Comparison of ENCODE assay signal across 16 mouse cellular contexts in genomic region chr16:18074611-18075010, GRCm38 (mm10). TPM values are rescaled to one million over a fixed set of nuclear protein-coding genes. Genes with fewer than 3 reads are reported as not detected.
DNase-seq lines count a peak whose midpoint lies in the region; ATAC-seq and TF ChIP-seq lines count a peak whose summit lies in the region.
"Had no signal": no experiment of that assay in that cellular context is flagged by ENCODE, and none has a peak within 500 bp of the region (broad histone marks: within the 10 kb centered on the region; RNA-seq: fewer than 3 reads in every experiment).

No protein-coding gene starts in this region.

- no peak overlapping the region for H3K4me3 ChIP-seq in hindbrain, embryonic 15.5 days
- H3K4me3 ChIP-seq in hindbrain, embryonic 13.5 days = no peak overlapping the region
- no peak overlapping the region for H3K4me3 ChIP-seq in kidney, postnatal 0 days (replicated peaks; ENCODE audit: low read depth, low read length)
- H3K4me3 ChIP-seq: forebrain, embryonic 10.5 days; heart, embryonic 13.5 days; limb, embryonic 12.5 days had no signal

- H3K27ac ChIP-seq in hindbrain, embryonic 15.5 days (replicated peaks) = no peak overlapping the region
- H3K27ac ChIP-seq in hindbrain, embryonic 13.5 days = no peak overlapping the region
- peak overlapping the region; percentile 57 for H3K27ac ChIP-seq in kidney, postnatal 0 days
- H3K27ac ChIP-seq: forebrain, embryonic 10.5 days; heart, embryonic 13.5 days; hindbrain, postnatal 0 days had no signal

- H3K27me3 ChIP-seq in hindbrain, embryonic 15.5 days = no peaks in the 10 kb centered on the region
- no peaks in the 10 kb centered on the region for H3K27me3 ChIP-seq in hindbrain, embryonic 13.5 days
- H3K27me3 ChIP-seq in kidney, postnatal 0 days (ENCODE audit: insufficient read depth, low read length) = no peaks in the 10 kb centered on the region
- H3K27me3 ChIP-seq: heart, embryonic 13.5 days; limb, embryonic 12.5 days had no signal

- H3K36me3 ChIP-seq in hindbrain, embryonic 15.5 days = peaks cover 23% of the 10 kb centered on the region
- peaks cover 37% of the 10 kb centered on the region for H3K36me3 ChIP-seq in hindbrain, embryonic 13.5 days
- peaks cover 8% of the 10 kb centered on the region; the same call in 1 of the 2 replicates for H3K36me3 ChIP-seq in kidney, postnatal 0 days (ENCODE audit: insufficient read depth, low read length)

- no peaks in the 10 kb centered on the region for H3K4me1 ChIP-seq in hindbrain, embryonic 15.5 days (replicated peaks)
- peaks cover 16% of the 10 kb centered on the region for H3K4me1 ChIP-seq in hindbrain, embryonic 13.5 days (replicated peaks)
- no peaks in the 10 kb centered on the region for H3K4me1 ChIP-seq in kidney, postnatal 0 days (replicated peaks; ENCODE audit: insufficient read depth, low read length)
- H3K4me1 ChIP-seq: forebrain, embryonic 10.5 days; limb, embryonic 12.5 days had no signal

- H3K4me2 ChIP-seq in hindbrain, embryonic 15.5 days = no peak overlapping the region
- H3K4me2 ChIP-seq in hindbrain, embryonic 13.5 days = no peak overlapping the region
- H3K4me2 ChIP-seq in kidney, postnatal 0 days (ENCODE audit: low read length) = no peak overlapping the region
- H3K4me2 ChIP-seq: heart, embryonic 13.5 days; limb, embryonic 12.5 days had no signal

- 81% methylated on average over 5 of the region's 5 CpGs for WGBS in hindbrain, embryonic 15.5 days
- 82% methylated on average over 5 of the region's 5 CpGs for WGBS in hindbrain, embryonic 13.5 days
- WGBS in kidney, postnatal 0 days = 62% methylated on average over 5 of the region's 5 CpGs

- H3K9me3 ChIP-seq in hindbrain, embryonic 15.5 days = no peaks in the 10 kb centered on the region
- no peaks in the 10 kb centered on the region for H3K9me3 ChIP-seq in hindbrain, embryonic 13.5 days
- H3K9me3 ChIP-seq in kidney, postnatal 0 days (replicated peaks; ENCODE audit: low read length) = no peaks in the 10 kb centered on the region
- H3K9me3 ChIP-seq: forebrain, embryonic 10.5 days; heart, embryonic 13.5 days; limb, embryonic 12.5 days had no signal

- no peak for TF ChIP-seq CTCF in kidney, postnatal 0 days (IDR thresholded peaks at IDR 0.05; ENCODE audit: low read depth)

- DNase-seq in thymus, postnatal 25 days = peak; percentile 48
- DNase-seq in thymus, postnatal 10 days (ENCODE audit: low spot score in 2 of 2) = no peak
- no peak for DNase-seq in kidney, postnatal 0 days (ENCODE audit: low spot score)
- DNase-seq in c-Kit-positive CD71-positive TER-119-positive erythroid progenitor cells, embryonic 14.5 days (ENCODE audit: low spot score) = no peak
- no peak for DNase-seq in ovary, postnatal 14 days (ENCODE audit: low spot score)
- no peak for DNase-seq in embryo, embryonic 11 days
- DNase-seq: cerebellum, adult 9-11 months; gastrocnemius, postnatal 36 days; lung, adult 18-20 months; right cerebral cortex, postnatal 4 days had no signal

- ATAC-seq in hindbrain, embryonic 15.5 days (ENCODE audit: low FRiP score, low read depth) = 0 out of 2 replicates have a peak, but pooled peaks have one; percentile 13
- ATAC-seq in hindbrain, embryonic 13.5 days (ENCODE audit: low FRiP score) = no peak
- ATAC-seq in kidney, postnatal 0 days (replicated peaks; ENCODE audit: low FRiP score, low read depth) = no peak
- ATAC-seq: hindbrain, postnatal 0 days had no signal

- no peak overlapping the region for H3K9ac ChIP-seq in hindbrain, embryonic 15.5 days
- H3K9ac ChIP-seq in hindbrain, embryonic 13.5 days = no peak overlapping the region
- H3K9ac ChIP-seq in kidney, postnatal 0 days (ENCODE audit: low read depth, low read length) = no peak overlapping the region
- H3K9ac ChIP-seq: heart, embryonic 13.5 days; limb, embryonic 12.5 days had no signal

RNA-seq across cellular contexts. Expression of gene Prodh, which starts 15.4 kb away (rescaled TPM):
- 4.3 and 4.9 TPM in 2 replicates for polyA plus RNA-seq in hindbrain, embryonic 15.5 days (2015; fragmentation: Nextera tagmentation; extraction: Ambion mirVana)
- 4.8 TPM in 2 replicates for polyA plus RNA-seq in hindbrain, embryonic 13.5 days (2015; fragmentation: Nextera tagmentation; extraction: Ambion mirVana)
- 19.2 and 20.3 TPM in 2 replicates for polyA plus RNA-seq in kidney, postnatal 0 days (2015; fragmentation: Nextera tagmentation; extraction: Ambion mirVana)

RNA-seq across cellular contexts. Expression of gene Dgcr6, which starts 22.0 kb away (rescaled TPM):
- 155 and 158 TPM in 2 replicates for polyA plus RNA-seq in hindbrain, embryonic 15.5 days (2015; fragmentation: Nextera tagmentation; extraction: Ambion mirVana)
- polyA plus RNA-seq in hindbrain, embryonic 13.5 days (2015; fragmentation: Nextera tagmentation; extraction: Ambion mirVana) = 167 and 179 TPM in 2 replicates
- polyA plus RNA-seq in kidney, postnatal 0 days (2015; fragmentation: Nextera tagmentation; extraction: Ambion mirVana) = 111 and 115 TPM in 2 replicates

RNA-seq across cellular contexts. Expression of gene Rtn4r, which starts 52.8 kb away (rescaled TPM):
- polyA plus RNA-seq in hindbrain, embryonic 15.5 days (2015; fragmentation: Nextera tagmentation; extraction: Ambion mirVana) = 24.7 and 25.5 TPM in 2 replicates
- 14.0 TPM in 2 replicates for polyA plus RNA-seq in hindbrain, embryonic 13.5 days (2015; fragmentation: Nextera tagmentation; extraction: Ambion mirVana)
- polyA plus RNA-seq in kidney, postnatal 0 days (2015; fragmentation: Nextera tagmentation; extraction: Ambion mirVana) = 1.0 and 1.2 TPM in 2 replicates
